Mouse (Mus musculus) neural tube, embryonic 12.5 days (tissue): ENCODE results near the gene Adcy6. TPM values are rescaled to one million over a fixed set of nuclear protein-coding genes. Genes with fewer than 3 reads are reported as not detected.

Experiments used
- ATAC-seq: fragments of 200-750 bp; cut with Nextera tagmentation; 2 replicates; pipeline ENCODE4 v1.8.0; 2017; ENCODE audit warnings: low read depth, mild to moderate bottlenecking, moderate TSS enrichment, moderate library complexity; ENCODE audit not compliant: low FRiP score
- H3K27ac ChIP-seq: fragments of 300-500 bp; sonication (generic); 2 replicates; pipeline ENCODE4 v1.5.1; 2016
- H3K27me3 ChIP-seq: fragments of 300-500 bp; sonication (generic); replicated peaks from 2 replicates; pipeline ENCODE4 v1.6.1; 2016; ENCODE audit warnings: mild to moderate bottlenecking
- H3K36me3 ChIP-seq: fragments of 300-500 bp; sonication (generic); 2 replicates; pipeline ENCODE4 v1.6.1; 2016; ENCODE audit warnings: mild to moderate bottlenecking
- H3K4me1 ChIP-seq: fragments of 300-500 bp; sonication (generic); 2 replicates; pipeline ENCODE4 v1.6.1; 2016
- H3K4me2 ChIP-seq: fragments of 300-500 bp; sonication (generic); replicated peaks from 2 replicates; pipeline ENCODE4 v1.6.1; 2016; ENCODE audit warnings: mild to moderate bottlenecking
- H3K4me3 ChIP-seq: fragments of 300-500 bp; sonication (generic); 2 replicates; pipeline ENCODE4 v1.5.1; 2016
- H3K9ac ChIP-seq: fragments of 300-500 bp; sonication (generic); 2 replicates; pipeline ENCODE4 v1.6.1; 2016; ENCODE audit warnings: mild to moderate bottlenecking
- H3K9me3 ChIP-seq: fragments of 300-500 bp; sonication (generic); 2 replicates; pipeline ENCODE4 v1.6.1; 2016; ENCODE audit warnings: mild to moderate bottlenecking
- WGBS: fragments of 180-500 bp; shearing (Covaris S2); methylation state at CpG from one replicate; pipeline ENCODE4 v1.1.7; 2016; 5-methylcytosine and 5-hydroxymethylcytosine counted together
- polyA plus RNA-seq: library from polyadenylated mRNA; unstranded; fragments of >200 nt; fragmentation: Nextera tagmentation; extraction: Ambion mirVana; gene quantifications from 2 replicates; pipeline ENCODE4 v1.2.1, GENCODE M21; 2016

Adcy6 gene
- polyA plus RNA-seq, 1 experiment from 2014 or later: 14.5 TPM

DNA sequence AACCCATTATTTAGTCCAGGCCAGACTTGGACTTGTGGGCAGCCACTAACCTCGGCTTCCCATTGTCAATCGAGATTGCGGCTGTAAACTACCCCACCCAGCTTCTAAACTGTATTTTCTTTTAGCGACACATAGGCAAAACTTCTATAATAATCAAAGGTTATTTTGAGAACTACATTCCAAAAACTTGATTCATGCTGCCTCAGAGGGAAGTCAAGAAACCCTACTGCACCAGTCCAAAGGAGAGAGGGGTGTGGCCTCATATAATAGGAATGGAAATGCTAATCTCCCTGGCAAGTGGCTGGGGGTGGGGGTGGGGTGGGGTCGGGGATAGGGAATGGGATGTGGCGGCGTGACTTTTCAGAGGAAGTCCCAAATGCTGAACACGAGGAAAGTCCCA lies 16.2 kb upstream of the Adcy6 start:
- Histone ChIP-seq H3K9ac (no peak overlapping the region), H3K4me1 (peaks cover 17% of the 10 kb centered on the region), H3K4me3 (no peak overlapping the region), H3K27ac (no peak overlapping the region), H3K9me3 (no peaks in the 10 kb centered on the region), H3K36me3 (no peaks in the 10 kb centered on the region), H3K27me3 (peaks cover 14% of the 10 kb centered on the region; the same call in 1 of the 2 replicates), H3K4me2 (no peak overlapping the region)
- 14% methylated on average over 8 of the region's 8 CpGs for WGBS
- no peak for ATAC-seq

DNA sequence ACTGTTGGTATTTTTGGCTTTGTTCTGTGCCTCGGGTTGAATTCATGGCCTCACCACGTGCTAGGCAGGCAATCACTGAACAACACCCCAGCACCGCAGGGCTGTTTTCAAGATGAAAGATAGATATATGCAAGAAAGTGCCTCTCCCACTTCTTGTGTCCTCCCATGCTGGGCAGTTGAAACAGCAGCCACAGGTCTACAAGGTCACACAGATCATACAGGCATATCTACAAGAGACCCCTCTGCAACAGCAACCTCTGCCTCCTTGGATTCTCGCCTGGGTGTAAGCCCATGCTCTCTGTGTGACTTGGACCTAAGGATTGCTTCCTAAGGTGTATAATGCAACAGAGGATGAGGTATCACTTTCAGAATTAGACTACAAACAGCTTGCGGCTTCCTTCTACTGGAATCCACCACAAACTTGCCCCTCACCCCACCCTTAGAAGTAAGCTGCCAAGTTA lies 13.5 kb upstream of the Adcy6 start:
- 0 out of 2 replicates have a peak, but pooled peaks cover 3% of the 10 kb centered on the region for H3K27me3 ChIP-seq
- no peak for ATAC-seq
- H3K4me1 ChIP-seq: peaks cover 4% of the 10 kb centered on the region
- H3K36me3 ChIP-seq: no peaks in the 10 kb centered on the region
- no peaks in the 10 kb centered on the region for H3K9me3 ChIP-seq
- H3K4me2 ChIP-seq: no peak overlapping the region
- H3K4me3 ChIP-seq: no peak overlapping the region
- H3K9ac ChIP-seq: no peak overlapping the region
- no peak overlapping the region for H3K27ac ChIP-seq
- WGBS: 54% methylated on average over 5 of the region's 5 CpGs

DNA sequence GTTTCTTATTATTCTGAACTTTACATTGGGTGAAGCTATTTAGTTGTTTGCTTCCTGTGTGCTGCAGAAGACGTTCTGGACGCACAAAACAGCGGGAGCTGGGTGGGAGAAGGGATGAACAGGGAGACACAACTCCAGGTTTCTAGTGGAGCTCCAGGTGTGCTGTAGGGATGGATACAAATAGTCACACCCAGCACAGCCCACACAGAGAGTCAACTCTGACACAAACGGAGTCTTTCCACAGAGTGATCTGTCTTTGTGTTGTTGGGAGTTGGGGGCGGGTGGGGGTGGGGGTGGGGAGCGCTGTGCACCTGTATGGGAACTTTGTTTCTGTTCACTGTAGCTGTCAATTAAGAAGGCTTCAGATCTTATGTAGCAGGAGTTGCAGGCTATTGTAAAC lies 12.8 kb upstream of the Adcy6 start:
- Histone ChIP-seq H3K4me2 (no peak overlapping the region), H3K27me3 (0 out of 2 replicates have a peak, but pooled peaks cover 3% of the 10 kb centered on the region), H3K9me3 (no peaks in the 10 kb centered on the region), H3K4me1 (no peaks in the 10 kb centered on the region), H3K27ac (no peak overlapping the region), H3K9ac (no peak overlapping the region), H3K36me3 (no peaks in the 10 kb centered on the region), H3K4me3 (no peak overlapping the region)
- no peak for ATAC-seq
- WGBS: 21% methylated on average over 6 of the region's 6 CpGs

DNA sequence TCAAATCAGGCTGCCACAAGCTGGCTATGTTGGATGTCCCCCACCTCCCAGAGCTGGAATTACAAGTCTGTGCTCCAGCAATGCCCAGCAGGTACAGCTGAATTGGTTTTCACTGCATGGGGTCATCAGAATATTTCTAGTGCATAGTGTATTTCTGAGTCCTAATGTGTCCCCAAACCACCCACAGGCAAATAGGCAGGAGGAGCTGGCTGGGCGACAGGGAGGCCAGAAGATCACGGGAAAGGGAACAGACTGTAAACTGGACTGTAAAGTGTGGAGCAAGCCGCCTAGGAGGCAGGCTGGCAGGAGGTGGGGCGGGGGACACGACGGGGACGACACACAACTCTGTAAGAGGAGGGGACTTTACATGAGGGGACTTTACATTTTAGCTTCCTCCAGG lies 12.3 kb upstream of the Adcy6 start:
- H3K9me3 ChIP-seq: no peaks in the 10 kb centered on the region
- H3K4me1 ChIP-seq: no peaks in the 10 kb centered on the region
- no peak overlapping the region for H3K4me2 ChIP-seq
- H3K4me3 ChIP-seq: no peak overlapping the region
- H3K27ac ChIP-seq: no peak overlapping the region
- 7% methylated on average over 7 of the region's 7 CpGs for WGBS
- no peak overlapping the region for H3K9ac ChIP-seq
- no peaks in the 10 kb centered on the region for H3K27me3 ChIP-seq
- H3K36me3 ChIP-seq: no peaks in the 10 kb centered on the region
- no peak for ATAC-seq

DNA sequence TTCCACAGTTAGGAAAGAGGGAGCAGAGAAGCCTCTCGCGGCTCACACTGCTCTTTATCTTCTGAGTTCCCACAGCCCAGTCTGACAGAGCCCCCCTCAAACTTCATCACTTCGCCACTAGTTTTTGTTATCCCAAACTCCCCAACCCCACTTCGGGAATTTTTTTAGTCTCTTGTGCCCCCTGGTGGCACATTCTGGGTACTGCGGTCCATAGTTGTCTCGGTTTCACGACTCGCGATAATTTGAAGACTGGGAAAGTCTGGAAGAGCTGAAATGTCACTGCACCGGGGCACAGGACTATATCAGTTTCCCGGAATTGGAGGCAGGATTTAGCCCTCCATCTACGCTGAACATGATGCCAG lies 7.3 kb upstream of the Adcy6 start:
- Histone ChIP-seq H3K27me3 (0 out of 2 replicates have a peak, but pooled peaks cover 2% of the 10 kb centered on the region), H3K4me1 (peaks cover 9% of the 10 kb centered on the region; the same call in 1 of the 2 replicates), H3K4me2 (peak overlapping the region; percentile 38; the same call in 1 of the 2 replicates), H3K36me3 (no peaks in the 10 kb centered on the region), H3K9me3 (no peaks in the 10 kb centered on the region), H3K4me3 (no peak overlapping the region), H3K27ac (no peak overlapping the region), H3K9ac (no peak overlapping the region)
- 1% methylated on average over 12 of the region's 12 CpGs for WGBS
- ATAC-seq: 0 out of 2 replicates have a peak, but pooled peaks have one; percentile 48

DNA sequence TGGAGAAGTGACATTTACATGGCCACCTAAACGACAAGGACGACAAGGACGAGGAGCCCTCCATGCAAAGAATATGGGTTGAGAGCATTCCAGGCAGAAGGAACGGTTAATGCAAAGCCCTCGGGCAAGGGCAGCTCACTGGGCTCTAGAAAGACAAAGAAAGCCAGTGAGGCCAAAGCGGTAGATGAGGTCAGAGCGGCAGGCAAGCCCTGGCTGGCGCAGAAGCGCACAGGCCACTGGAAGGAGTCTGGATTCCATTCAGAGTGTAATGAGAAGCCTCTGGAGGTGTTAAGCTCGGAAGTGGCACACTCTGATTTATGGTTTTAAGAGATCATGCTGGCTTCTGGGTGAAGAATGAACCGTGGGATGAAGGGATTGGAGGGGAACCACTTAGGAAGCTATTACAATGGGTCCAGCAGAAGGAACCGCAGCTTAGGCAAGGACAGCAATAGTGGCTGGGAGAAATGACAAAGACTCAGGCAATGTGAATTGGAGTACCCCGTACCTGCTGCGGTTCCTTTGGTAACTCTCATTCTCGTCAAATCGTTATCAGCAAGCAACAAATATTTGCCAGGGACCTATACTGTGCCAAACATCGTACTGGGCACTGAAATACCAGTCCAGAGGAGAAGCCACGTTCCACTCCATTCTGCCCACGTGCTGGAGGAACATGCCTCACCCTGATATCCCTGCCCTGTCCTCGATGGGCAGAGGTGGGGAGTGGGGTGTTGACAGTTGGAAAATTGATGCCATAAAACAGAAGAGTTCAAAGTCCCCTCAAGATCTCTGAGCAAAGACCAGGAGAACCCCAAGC lies 6.7 kb upstream of the Adcy6 start:
- Histone ChIP-seq H3K27me3 (0 out of 2 replicates have a peak, but pooled peaks cover 2% of the 10 kb centered on the region), H3K4me3 (no peak overlapping the region), H3K4me1 (peaks cover 9% of the 10 kb centered on the region; the same call in 1 of the 2 replicates), H3K9ac (no peak overlapping the region), H3K36me3 (no peaks in the 10 kb centered on the region), H3K9me3 (no peaks in the 10 kb centered on the region), H3K4me2 (peak overlapping the region; percentile 38; the same call in 1 of the 2 replicates), H3K27ac (no peak overlapping the region)
- 0 out of 2 replicates have a peak, but pooled peaks have one; percentile 29 for ATAC-seq
- 32% methylated on average over 20 of the region's 20 CpGs for WGBS

DNA sequence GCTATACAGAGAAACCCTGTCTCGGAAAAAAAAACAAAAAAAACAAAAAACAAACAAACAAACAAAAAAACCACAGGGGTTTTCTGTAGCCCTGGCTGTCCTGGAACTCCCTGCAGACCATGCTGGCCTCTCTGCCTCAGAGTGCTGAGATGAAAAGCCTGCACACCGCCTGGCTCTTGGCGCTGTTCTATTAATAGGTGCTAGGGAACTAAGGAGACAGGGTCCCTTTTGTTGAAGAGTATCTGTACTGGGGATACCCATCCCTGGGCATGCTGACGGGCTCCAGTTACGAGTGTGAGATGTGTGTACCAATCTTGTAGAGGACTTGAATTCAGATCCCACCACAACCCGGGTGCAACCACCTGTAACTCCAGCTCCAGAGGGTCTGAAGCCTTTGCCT lies 5.9 kb upstream of the Adcy6 start:
- WGBS: 64% methylated on average over 6 of the region's 6 CpGs

DNA sequence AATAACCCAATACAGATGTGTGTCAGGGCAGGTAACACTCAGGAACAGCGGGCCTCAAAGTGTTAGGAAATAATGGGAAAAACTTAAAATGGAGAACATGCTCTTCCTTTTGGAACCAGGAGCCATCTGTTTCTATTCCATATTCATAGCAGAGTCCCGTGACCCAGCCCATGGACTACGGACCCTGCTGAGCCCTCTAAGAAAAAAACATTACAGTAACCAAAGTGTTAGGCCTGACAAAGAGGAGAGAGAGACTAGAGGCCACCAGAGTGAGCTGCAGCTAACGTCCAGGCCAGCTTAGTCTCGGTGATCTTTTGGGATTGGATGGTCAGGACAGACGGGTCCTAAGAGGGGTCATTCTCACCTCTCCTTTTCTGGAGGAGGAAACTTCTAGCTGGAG lies 5.1 kb upstream of the Adcy6 start:
- no peak overlapping the region for H3K9ac ChIP-seq
- no peak for ATAC-seq
- 54% methylated on average over 6 of the region's 6 CpGs for WGBS
- no peak overlapping the region for H3K4me2 ChIP-seq
- no peak overlapping the region for H3K27ac ChIP-seq
- H3K4me1 ChIP-seq: peaks cover 13% of the 10 kb centered on the region
- H3K9me3 ChIP-seq: no peaks in the 10 kb centered on the region
- H3K36me3 ChIP-seq: no peaks in the 10 kb centered on the region
- 0 out of 2 replicates have a peak, but pooled peaks cover 2% of the 10 kb centered on the region for H3K27me3 ChIP-seq
- no peak overlapping the region for H3K4me3 ChIP-seq

More for the DNA sequence above, 5.9 kb upstream of the Adcy6 start:
- Histone ChIP-seq H3K27ac (no peak overlapping the region), H3K36me3 (no peaks in the 10 kb centered on the region), H3K27me3 (0 out of 2 replicates have a peak, but pooled peaks cover 2% of the 10 kb centered on the region), H3K4me1 (peaks cover 9% of the 10 kb centered on the region; the same call in 1 of the 2 replicates), H3K4me2 (no peak overlapping the region), H3K9me3 (no peaks in the 10 kb centered on the region), H3K9ac (no peak overlapping the region), H3K4me3 (no peak overlapping the region)
- ATAC-seq: no peak

DNA sequence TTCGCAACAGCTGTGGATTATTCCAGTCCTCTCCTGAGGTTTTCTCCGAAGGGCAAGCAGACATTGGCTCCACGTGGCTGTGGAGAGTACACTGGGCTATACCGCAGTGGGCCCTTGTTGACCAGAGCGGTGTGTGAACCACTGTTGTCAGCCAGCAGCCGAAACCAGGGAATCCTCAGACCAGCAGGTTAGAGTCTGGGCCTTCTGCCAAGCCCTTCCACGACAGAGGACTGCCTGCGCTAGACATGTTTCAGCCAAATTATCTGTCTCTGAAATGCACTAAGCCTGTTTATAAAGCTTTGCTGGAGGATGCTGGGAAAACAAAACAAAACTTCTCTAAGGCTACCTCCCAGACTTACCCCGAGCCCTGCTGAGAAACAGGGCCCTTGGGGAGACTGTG lies 4.7 kb upstream of the Adcy6 start:
- no peak for ATAC-seq
- 0 out of 2 replicates have a peak, but pooled peaks cover 2% of the 10 kb centered on the region for H3K27me3 ChIP-seq
- H3K9ac ChIP-seq: no peak overlapping the region
- H3K4me3 ChIP-seq: no peak overlapping the region
- no peak overlapping the region for H3K27ac ChIP-seq
- H3K9me3 ChIP-seq: no peaks in the 10 kb centered on the region
- peaks cover 15% of the 10 kb centered on the region for H3K4me1 ChIP-seq
- WGBS: 69% methylated on average over 9 of the region's 9 CpGs
- H3K36me3 ChIP-seq: no peaks in the 10 kb centered on the region
- H3K4me2 ChIP-seq: no peak overlapping the region

DNA sequence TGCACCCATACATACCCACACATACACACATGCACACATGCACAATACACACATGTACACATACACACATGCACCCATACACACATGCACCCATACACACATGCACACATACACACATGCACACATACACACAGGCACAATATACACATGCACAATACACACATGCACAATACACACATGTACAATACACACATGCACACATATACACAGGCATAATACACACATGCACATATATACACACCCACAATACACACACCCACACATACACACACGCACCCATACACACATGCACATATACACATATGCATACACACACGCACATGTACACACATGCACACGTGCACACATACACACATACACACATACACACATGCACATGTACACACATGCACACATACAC lies 2.4 kb upstream of the Adcy6 start:
- 99% methylated on average over 3 of the region's 3 CpGs for WGBS
- ATAC-seq: no peak
- H3K27me3 ChIP-seq: 0 out of 2 replicates have a peak, but pooled peaks cover 2% of the 10 kb centered on the region
- no peak overlapping the region for H3K4me3 ChIP-seq
- no peak overlapping the region for H3K27ac ChIP-seq
- H3K9me3 ChIP-seq: no peaks in the 10 kb centered on the region
- H3K4me1 ChIP-seq: peaks cover 31% of the 10 kb centered on the region
- H3K9ac ChIP-seq: no peak overlapping the region
- H3K36me3 ChIP-seq: no peaks in the 10 kb centered on the region
- no peak overlapping the region for H3K4me2 ChIP-seq

DNA sequence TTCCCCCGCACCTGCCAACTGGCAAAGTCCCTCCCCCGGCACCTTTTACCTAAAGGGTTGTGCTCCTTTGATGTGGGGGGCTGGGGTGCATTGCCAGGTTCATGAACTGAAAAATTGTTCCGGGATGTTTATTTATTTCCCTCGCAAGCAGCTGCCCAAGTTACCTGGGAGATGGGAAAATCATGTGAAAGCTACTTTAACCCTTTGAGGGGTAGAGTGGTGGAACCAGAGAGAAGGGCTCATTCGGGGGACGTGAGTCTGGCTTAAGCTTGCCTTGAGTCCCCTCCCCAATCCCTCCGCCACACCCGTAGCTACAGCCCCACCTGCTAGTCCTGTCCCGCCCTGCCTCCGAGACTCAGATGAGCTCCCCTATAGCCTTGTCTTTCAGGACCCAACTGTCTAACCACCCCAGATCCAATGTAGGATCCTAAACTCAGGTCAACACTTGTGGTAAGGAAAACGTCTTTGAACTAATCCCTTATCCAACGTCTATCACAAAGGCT lies 306 bp upstream of the Adcy6 start:
- H3K9me3 ChIP-seq: no peaks in the 10 kb centered on the region
- 4% methylated on average over 12 of the region's 12 CpGs for WGBS
- peak; percentile 21; the same call in 1 of the 2 replicates for ATAC-seq
- H3K27me3 ChIP-seq: no peaks in the 10 kb centered on the region
- H3K9ac ChIP-seq: peak overlapping the region; percentile 86
- peaks cover 27% of the 10 kb centered on the region for H3K4me1 ChIP-seq
- H3K27ac ChIP-seq: 0 out of 2 replicates have a peak overlapping the region, but pooled peaks have one; percentile 77
- peak overlapping the region; percentile 80 for H3K4me3 ChIP-seq
- no peaks in the 10 kb centered on the region for H3K36me3 ChIP-seq
- H3K4me2 ChIP-seq: peak overlapping the region; percentile 77

DNA sequence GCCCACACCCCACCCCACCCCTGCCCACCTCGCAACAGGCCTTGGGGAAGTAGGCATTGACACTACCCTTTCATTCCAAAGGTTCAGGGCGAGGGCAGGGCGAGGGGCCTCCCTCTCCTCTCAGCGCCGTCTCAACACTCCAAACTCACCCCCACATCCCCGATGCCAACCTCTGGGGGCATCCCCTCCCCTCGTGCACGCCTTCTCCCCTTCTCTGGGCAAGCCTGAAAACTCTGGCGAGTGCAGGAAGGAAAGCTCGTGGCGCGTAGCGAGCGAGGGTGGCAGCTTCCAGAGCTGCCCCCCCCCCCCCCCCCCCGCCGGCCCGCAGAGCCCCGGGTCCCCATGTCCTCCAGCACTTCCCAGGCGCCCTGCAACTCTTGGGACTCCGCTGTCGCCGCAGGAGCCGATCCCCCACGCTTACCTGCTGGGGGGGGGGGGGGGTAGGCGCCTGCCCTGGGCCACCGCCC lies 1.1 kb downstream of the Adcy6 start:
- H3K9ac ChIP-seq: peak overlapping the region; percentile 86
- peak; percentile 32; the same call in 1 of the 2 replicates for ATAC-seq
- peak overlapping the region; percentile 77 for H3K4me2 ChIP-seq
- H3K9me3 ChIP-seq: no peaks in the 10 kb centered on the region
- H3K36me3 ChIP-seq: peaks cover 8% of the 10 kb centered on the region
- WGBS: 0% methylated on average over 12 of the region's 26 CpGs
- H3K27ac ChIP-seq: peak overlapping the region; percentile 77; the same call in 1 of the 2 replicates
- peaks cover 29% of the 10 kb centered on the region for H3K4me1 ChIP-seq
- peak overlapping the region; percentile 80 for H3K4me3 ChIP-seq
- H3K27me3 ChIP-seq: no peaks in the 10 kb centered on the region
